Mouse (Mus musculus) myocyte (in vitro differentiated cells): ENCODE measurements around the gene Stk38.

Source experiments
- E2F4 ChIP-seq: IDR thresholded peaks from one replicate; pipeline ENCODE4 v1.6.1; 2011; ENCODE audit warnings: mild to moderate bottlenecking, control low read depth, moderate library complexity; ENCODE audit not compliant: insufficient read depth
- MYOD1 ChIP-seq, 3 experiments: IDR thresholded peaks; one replicate each; pipeline ENCODE4 v1.6.1; 2011; ENCODE audit warnings: control low read depth in 2 of 3, low read depth in 2 of 3, mild to moderate bottlenecking in 2 of 3, moderate library complexity in 1 of 3; ENCODE audit not compliant: insufficient read length in 2 of 3, control insufficient read depth in 1 of 3
- POLR2A ChIP-seq: IDR thresholded peaks from one replicate; pipeline ENCODE4 v1.6.1; 2011; ENCODE audit warnings: low read depth, mild to moderate bottlenecking, control low read depth, moderate library complexity; ENCODE audit not compliant: insufficient read length
- USF1 ChIP-seq: IDR thresholded peaks from one replicate; pipeline ENCODE4 v1.6.1; 2011; ENCODE audit warnings: low read depth, mild to moderate bottlenecking, control low read depth, moderate library complexity

DNA sequence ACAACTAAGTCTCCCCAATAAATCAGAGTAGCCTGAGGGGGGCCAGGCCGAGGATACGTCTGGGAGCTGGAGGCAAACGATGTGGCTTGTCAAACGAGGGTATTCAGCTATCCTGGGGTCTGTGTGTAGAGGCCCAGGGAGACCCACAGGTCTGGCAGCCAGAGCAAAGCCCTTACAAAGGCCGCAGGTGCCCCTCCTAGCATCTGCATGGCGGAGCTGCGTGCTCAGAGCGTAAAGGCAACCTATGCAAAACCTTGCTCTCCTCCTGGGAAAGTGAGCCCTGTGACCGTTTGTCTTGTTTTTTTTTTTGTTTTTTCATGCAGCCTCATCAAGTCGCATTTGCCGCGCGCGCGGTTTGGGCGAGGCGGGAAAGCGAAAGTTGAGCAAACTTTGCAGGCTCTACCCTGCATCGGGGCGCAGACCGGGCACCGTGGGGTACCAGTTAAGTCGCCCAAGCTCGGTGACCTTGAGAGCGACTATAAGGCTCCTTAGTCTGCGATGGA lies 24.0 kb upstream of the Stk38 start:
- peak; percentile 64 for TF ChIP-seq E2F4
- TF ChIP-seq POLR2A: no peak
- TF ChIP-seq USF1: no peak
- TF ChIP-seq MYOD1 (IDR thresholded peaks at IDR 0.05; ENCODE audit: control insufficient read depth in 1 of 3, insufficient read length in 2 of 3, low read depth in 2 of 3): no peak
